Comparison of ENCODE assay signal across 8 mouse cellular contexts in genomic region chr7:80401860-80402641, GRCm38 (mm10). TPM values are rescaled to one million over a fixed set of nuclear protein-coding genes. Genes with fewer than 3 reads are reported as not detected.
A peak's percentile ranks its signal among the peaks of the same experiment; 100 is the strongest.
DNase-seq lines count a peak whose midpoint lies in the region; ATAC-seq and TF ChIP-seq lines count a peak whose summit lies in the region.

No protein-coding gene starts in this region.

- H3K36me3 ChIP-seq in kidney, adult 2 months (ENCODE audit: control insufficient read depth, insufficient read depth, low read length): no peaks in the 10 kb centered on the region
- peaks cover 10% of the 10 kb centered on the region for H3K36me3 ChIP-seq in lung, embryonic 15.5 days

- H3K4me1 ChIP-seq in kidney, adult 2 months (ENCODE audit: control insufficient read depth, insufficient read depth, low read length): peaks cover 20% of the 10 kb centered on the region
- peaks cover 48% of the 10 kb centered on the region for H3K4me1 ChIP-seq in lung, embryonic 15.5 days

- peak overlapping the region; percentile 87 for H3K4me2 ChIP-seq in lung, embryonic 15.5 days

- H3K9ac ChIP-seq in lung, embryonic 15.5 days: peak overlapping the region; percentile 94

- intact Hi-C loops in left cerebral cortex, postnatal 4 days (cut with DNase I): no loop called here

- peak; percentile 23 for TF ChIP-seq POLR2A in kidney, adult 2 months (IDR thresholded peaks at IDR 0.05; ENCODE audit: low read depth, low read length)

- peak; percentile 45 for DNase-seq in left cerebral cortex, postnatal 4 days
- no peak for DNase-seq in left cerebral cortex, adult 11 months (ENCODE audit: low spot score)
- DNase-seq in cerebellum, postnatal 25 days: peak; percentile 69 to 70
- DNase-seq in gastrocnemius, postnatal 4 days (ENCODE audit: low spot score in 2 of 2): peak; percentile 48 to 63
- peak; percentile 83 for DNase-seq in kidney, adult 2 months
- peak; percentile 60 for DNase-seq in retina, postnatal 1 day
- no peak for DNase-seq in frontal cortex, adult 2 months (ENCODE audit: extremely low spot score in 1 of 2, low spot score in 1 of 2)

- H3K27me3 ChIP-seq in kidney, adult 2 months (replicated peaks; ENCODE audit: control insufficient read depth, insufficient read depth, low read length): no peaks in the 10 kb centered on the region
- no peaks in the 10 kb centered on the region for H3K27me3 ChIP-seq in lung, embryonic 15.5 days

- peak; percentile 54 for ATAC-seq in lung, embryonic 15.5 days (ENCODE audit: borderline replicate concordance, extremely low read depth, low FRiP score, low TSS enrichment)

- TF ChIP-seq CTCF in kidney, adult 2 months (conservative IDR thresholded peaks at IDR 0.05; ENCODE audit: insufficient read depth, insufficient read length, low read depth, low read length): no peak

- H3K4me3 ChIP-seq in kidney, adult 2 months (ENCODE audit: insufficient read depth, low read depth, low read length): peak overlapping the region; percentile 84
- peak overlapping the region; percentile 85 for H3K4me3 ChIP-seq in lung, embryonic 15.5 days

- 2% methylated on average over 101 of the region's 102 CpGs for WGBS in kidney, adult 2 months
- WGBS in lung, embryonic 15.5 days: under 1% methylated on average over 82 of the region's 102 CpGs

- H3K9me3 ChIP-seq in lung, embryonic 15.5 days: no peaks in the 10 kb centered on the region

- peak overlapping the region; percentile 85 for H3K27ac ChIP-seq in kidney, adult 2 months (ENCODE audit: insufficient read depth, low read depth, low read length)
- peak overlapping the region; percentile 92 for H3K27ac ChIP-seq in lung, embryonic 15.5 days

RNA-seq across cellular contexts. Expression of gene Furin, which starts 3.2 kb away (rescaled TPM):
- 10 to 100 TPM; 41.5 to 44.8 TPM for total RNA-seq in left cerebral cortex, postnatal 4 days (2021)
- total RNA-seq in gastrocnemius, postnatal 4 days (2021): 10 to 100 TPM; 73.8 to 77.6 TPM
- polyA plus RNA-seq in kidney, adult 2 months (2012; rRNA removed): 145 and 172 TPM in 2 replicates
- polyA plus RNA-seq in lung, embryonic 15.5 days (2015; fragmentation: Nextera tagmentation; extraction: Ambion mirVana): 16.3 and 16.7 TPM in 2 replicates
- 24.2 and 26.3 TPM in 2 replicates for polyA plus RNA-seq in frontal cortex, adult 2 months (2012; rRNA removed)

RNA-seq across cellular contexts. Expression of gene Fes, which starts 14.3 kb away (rescaled TPM):
- total RNA-seq in left cerebral cortex, postnatal 4 days (2021): 1 to 10 TPM; 5.2 to 7.5 TPM
- 10 to 100 TPM; 16.7 to 18.1 TPM for total RNA-seq in gastrocnemius, postnatal 4 days (2021)
- polyA plus RNA-seq in kidney, adult 2 months (2012; rRNA removed): 10.0 and 10.8 TPM in 2 replicates
- 15.2 and 17.8 TPM in 2 replicates for polyA plus RNA-seq in lung, embryonic 15.5 days (2015; fragmentation: Nextera tagmentation; extraction: Ambion mirVana)
- 5.4 and 6.1 TPM in 2 replicates for polyA plus RNA-seq in frontal cortex, adult 2 months (2012; rRNA removed)

RNA-seq across cellular contexts. Expression of gene Man2a2, which starts 30.9 kb away (rescaled TPM):
- 100 to 1,000 TPM; 112 to 121 TPM for total RNA-seq in left cerebral cortex, postnatal 4 days (2021)
- total RNA-seq in gastrocnemius, postnatal 4 days (2021): 10 to 100 TPM; 87.2 to 91.1 TPM
- polyA plus RNA-seq in kidney, adult 2 months (2012; rRNA removed): 40.4 and 49.9 TPM in 2 replicates
- 18.4 and 22.3 TPM in 2 replicates for polyA plus RNA-seq in lung, embryonic 15.5 days (2015; fragmentation: Nextera tagmentation; extraction: Ambion mirVana)
- polyA plus RNA-seq in frontal cortex, adult 2 months (2012; rRNA removed): 123 and 129 TPM in 2 replicates

RNA-seq across cellular contexts. Expression of gene Hddc3, which starts 59.1 kb away (rescaled TPM):
- total RNA-seq in left cerebral cortex, postnatal 4 days (2021): 10 to 100 TPM; 49.2 to 50.8 TPM
- 10 to 100 TPM; 48.0 to 48.3 TPM for total RNA-seq in gastrocnemius, postnatal 4 days (2021)
- polyA plus RNA-seq in kidney, adult 2 months (2012; rRNA removed): 66.3 and 86.4 TPM in 2 replicates
- polyA plus RNA-seq in lung, embryonic 15.5 days (2015; fragmentation: Nextera tagmentation; extraction: Ambion mirVana): 19.6 and 21.2 TPM in 2 replicates
- 46.8 and 61.2 TPM in 2 replicates for polyA plus RNA-seq in frontal cortex, adult 2 months (2012; rRNA removed)

Comparison
In these comparisons a context has a peak if more than half of its experiments do, and no peak if none do; other contexts are left out.
1. DNase-seq: peak in left cerebral cortex, postnatal 4 days (single experiment), cerebellum, postnatal 25 days (2 of 2), gastrocnemius, postnatal 4 days (2 of 2), kidney, adult 2 months (single experiment) and retina, postnatal 1 day (single experiment); none in left cerebral cortex, adult 11 months (single experiment) and frontal cortex, adult 2 months (0 of 2).